Mouse (Mus musculus) gastrocnemius, adult 18-20 months (tissue): ENCODE measurements around the gene Cacna1c. TPM values are rescaled to one million over a fixed set of nuclear protein-coding genes. Genes with fewer than 3 reads are reported as not detected.
A peak's percentile ranks its signal among the peaks of the same experiment; 100 is the strongest.

Experiments used
- DNase-seq: peaks from one replicate; pipeline ENCODE4 v3.0.0; 2021; ENCODE audit warnings: low spot score
- total RNA-seq, 2 experiments: library from RNA; stranded (reverse); gene quantifications; 2 replicates each; pipeline ENCODE4 v1.2.3; 2021

Gene Cacna1c
- total RNA-seq, 2 experiments from 2014 or later = 0.98 to 1.7 TPM

- DNase-seq = no peak
Measured at GRCm38 (mm10) chr6:118932002-118932700, 264.1 kb downstream of the Cacna1c start.

- DNase-seq = no peak
Measured at GRCm38 (mm10) chr6:118926669-118927068, 269.5 kb downstream of the Cacna1c start.

GRCm38 (mm10) chr6:118924426-118924825 is 271.8 kb downstream of the Cacna1c start:
- no peak for DNase-seq

DNA sequence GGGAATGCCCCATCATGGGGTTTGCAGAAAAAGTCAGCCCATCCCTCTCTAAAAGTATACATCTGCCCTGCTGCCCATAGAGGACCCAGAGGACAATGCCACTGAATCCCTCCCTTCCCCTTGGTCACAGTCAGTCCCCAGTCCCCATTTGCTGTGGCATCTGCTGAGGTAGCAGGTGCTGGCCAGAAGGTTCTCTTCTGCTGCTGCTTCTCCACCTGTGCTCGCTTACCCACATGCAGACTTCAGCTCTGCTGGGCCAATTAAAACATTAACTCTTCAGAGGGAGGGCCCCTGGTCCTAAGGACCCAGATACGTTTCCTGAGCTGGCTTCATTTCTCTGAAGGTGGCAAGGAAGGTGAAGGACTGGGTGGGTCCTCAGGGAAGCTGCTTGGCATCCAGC is 272.3 kb downstream of the Cacna1c start:
- DNase-seq = no peak

GRCm38 (mm10) chr6:118923212-118923577 is 273.0 kb downstream of the Cacna1c start:
- DNase-seq = no peak

- peak; percentile 70 for DNase-seq
Measured at GRCm38 (mm10) chr6:118922328-118923211, 273.6 kb downstream of the Cacna1c start.

- no peak for DNase-seq
Measured at GRCm38 (mm10) chr6:118908176-118908575, 288.0 kb downstream of the Cacna1c start.

DNA sequence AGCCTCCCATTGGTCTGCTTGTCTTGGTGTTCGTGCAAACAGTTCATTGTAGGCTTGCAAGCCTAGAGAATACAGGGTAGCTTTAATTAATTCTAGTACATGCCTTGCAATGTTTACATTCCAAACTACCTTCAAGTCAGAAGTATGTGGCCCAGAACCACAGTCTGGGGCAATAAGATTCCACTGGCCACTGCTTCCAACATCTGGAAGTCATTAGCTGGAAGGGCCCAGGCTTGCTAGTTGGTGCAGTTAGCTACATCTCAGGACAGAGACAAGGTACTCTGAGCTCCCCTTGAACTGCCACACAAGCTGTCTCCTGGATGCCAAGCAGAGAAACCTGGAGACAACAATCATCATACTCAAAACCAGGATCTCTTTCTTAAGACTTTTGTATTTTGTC is 288.5 kb downstream of the Cacna1c start:
- DNase-seq = no peak

GRCm38 (mm10) chr6:118906878-118907277 is 289.3 kb downstream of the Cacna1c start:
- no peak for DNase-seq

DNA sequence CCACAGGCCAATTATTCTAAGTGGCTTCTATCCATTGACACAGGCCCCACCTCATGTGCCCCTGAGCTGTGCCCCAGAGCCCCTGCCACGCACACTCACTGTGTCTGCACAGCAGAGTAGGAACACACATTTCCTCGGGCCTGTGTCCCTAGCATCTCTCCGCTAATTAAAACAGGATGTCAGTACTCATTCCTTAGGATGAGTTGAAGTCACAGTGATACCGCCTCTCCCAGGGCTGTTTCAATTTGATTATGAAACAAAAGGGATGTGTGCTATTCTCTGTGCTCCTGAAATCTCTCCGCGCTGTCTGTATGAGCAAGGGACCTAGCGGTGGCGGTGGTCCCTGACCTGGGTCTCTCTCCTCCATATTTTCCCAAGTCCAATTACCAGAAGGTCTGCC is 296.5 kb downstream of the Cacna1c start:
- DNase-seq = no peak

DNA sequence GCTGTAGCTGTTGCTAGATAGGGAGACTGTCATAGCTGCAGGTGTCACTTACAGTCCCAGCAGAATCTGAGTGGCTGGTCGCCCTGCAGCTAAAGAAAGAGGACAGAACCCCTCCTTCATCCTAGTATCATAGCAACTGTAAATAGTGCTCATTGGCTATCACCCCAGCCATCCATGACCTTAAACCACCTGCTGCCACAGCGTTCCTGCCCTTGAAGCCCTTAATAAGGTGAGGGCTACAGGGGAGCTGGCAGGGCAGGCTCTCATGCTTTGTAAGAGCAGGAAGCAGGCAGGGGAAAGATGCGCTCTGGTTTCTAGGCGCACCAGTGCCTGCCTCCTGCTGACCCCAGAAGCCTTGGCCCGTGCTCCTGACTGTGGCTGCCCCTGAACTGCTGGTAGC is 299.1 kb downstream of the Cacna1c start:
- DNase-seq = peak; percentile 27

DNA sequence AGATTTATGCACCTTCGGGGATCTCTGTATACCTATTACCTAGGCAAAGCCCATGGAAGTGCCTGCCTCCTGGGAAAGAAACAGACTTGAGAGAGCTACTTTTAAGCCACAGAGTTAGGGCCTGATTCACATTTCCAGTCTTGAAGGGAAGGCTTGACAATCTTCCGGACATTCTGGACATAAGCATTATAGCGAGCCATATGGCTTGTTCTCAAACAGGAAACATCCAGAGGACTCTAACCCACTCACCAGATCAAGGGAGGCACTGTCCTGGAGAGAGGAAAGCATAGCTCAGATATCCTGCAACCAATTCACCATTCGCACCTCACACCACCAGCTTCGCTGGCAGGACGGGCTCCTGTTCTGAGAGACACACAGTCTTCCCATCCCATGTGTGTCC is 302.2 kb downstream of the Cacna1c start:
- DNase-seq = no peak

DNA sequence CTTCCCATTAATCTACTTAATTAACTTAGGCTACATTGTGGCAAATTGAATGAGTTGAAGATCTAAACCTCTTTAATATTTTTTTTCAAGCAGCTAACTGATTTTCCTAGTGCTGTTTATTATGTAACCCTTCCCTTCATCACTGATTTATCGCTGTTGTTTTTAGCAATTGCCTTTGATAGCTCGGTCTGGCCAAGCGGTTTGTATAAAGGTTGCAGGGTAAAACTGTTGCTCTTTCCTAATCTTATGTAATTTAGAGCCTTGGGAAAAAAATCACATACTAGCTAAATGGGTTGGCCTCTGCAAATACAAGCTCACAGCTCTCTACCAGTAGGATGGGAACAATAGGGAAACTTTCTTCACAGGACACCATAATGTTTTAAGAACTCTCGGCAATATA is 306.8 kb downstream of the Cacna1c start:
- DNase-seq = no peak

- DNase-seq = no peak
Measured at GRCm38 (mm10) chr6:118887032-118887431, 309.2 kb downstream of the Cacna1c start.

DNA sequence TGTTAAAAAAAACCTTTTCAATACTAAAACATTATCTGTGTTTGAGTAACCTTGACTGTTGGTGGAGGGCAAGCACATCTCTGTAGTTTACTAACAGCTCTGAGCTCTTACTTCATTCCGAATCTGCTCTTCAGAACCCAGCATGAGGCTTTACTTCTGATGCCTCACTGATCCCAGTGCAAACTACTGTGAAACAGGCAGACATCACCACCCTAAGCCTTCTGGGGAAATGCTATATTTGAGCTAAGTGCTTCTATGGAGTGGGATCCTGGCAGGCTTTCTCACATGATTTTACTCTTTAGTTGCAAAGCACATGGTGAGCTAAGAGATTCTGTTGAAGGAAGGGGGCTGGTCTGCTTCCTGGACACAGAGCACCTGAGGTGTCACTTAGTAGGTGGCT is 311.3 kb downstream of the Cacna1c start:
- no peak for DNase-seq

- DNase-seq = peak; percentile 11
Measured at GRCm38 (mm10) chr6:118884073-118884551, 312.1 kb downstream of the Cacna1c start.

DNA sequence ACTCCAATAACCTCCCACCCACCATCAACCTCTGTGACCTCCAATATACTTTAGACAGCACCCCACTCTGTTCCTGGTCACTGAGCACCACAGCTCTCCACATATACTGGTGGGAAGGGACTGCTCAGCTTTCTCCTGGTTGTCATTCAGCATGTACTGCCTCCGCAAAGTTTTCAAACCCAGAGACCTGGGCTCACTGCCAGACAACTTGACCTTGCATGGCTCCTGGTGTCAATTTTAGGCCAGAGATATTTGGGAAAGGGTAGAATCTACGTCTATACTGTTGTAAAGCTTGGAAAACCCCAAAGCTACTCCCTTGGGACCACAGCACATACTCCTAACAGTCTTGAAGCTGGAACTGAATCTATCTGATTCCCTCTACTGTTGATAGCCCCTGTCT is 320.0 kb downstream of the Cacna1c start:
- DNase-seq = peak; percentile 36

DNA sequence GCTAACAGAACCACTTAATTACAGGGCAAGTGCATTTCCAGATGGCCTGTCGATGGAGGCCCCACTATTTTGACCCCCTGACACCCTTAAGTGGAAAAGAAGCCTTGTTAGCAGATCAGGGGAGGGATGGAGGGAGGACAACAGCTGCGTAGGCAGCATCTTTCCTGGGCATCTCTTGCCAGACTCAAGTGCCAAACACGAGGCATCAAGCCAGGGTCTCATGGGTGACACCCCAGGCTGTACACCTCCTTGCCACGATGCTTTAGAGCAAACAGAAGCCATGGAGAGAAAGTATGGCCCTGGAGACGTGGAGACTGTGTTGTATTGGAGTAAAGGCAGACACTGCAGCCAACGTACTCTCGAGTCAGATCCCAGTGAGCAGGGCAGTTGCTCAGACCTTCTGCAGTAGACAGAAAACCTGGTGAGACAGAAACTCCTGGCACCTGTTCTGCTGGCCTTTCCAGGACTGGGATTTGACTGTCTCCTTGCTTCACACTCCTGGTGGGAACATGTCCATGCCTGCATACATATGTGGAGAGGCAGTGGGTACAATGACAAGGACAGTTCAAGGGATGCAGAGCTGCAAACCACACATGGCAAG is 325.9 kb downstream of the Cacna1c start:
- DNase-seq = no peak

- DNase-seq = no peak
Measured at GRCm38 (mm10) chr6:118867384-118867783, 328.8 kb downstream of the Cacna1c start.

DNA sequence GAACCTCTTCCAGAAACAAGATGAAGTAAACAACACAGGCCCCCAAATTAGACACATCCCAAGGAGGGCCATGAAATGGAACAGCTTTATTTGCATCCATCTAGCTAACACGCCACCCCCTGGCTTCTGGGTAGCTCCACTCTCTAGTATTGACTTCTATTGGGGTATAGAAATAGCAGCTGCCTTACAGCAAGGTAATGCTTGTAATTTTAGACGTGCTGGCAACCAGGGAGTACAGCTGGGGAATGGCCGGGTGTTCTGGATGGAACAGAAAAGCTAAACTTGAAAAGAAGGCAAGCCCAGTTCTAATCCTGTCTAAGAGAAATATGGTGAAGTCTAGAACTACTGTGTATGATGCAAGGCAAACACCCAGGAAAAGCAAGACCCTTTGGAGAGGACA is 329.3 kb downstream of the Cacna1c start:
- peak; percentile 16 for DNase-seq

DNA sequence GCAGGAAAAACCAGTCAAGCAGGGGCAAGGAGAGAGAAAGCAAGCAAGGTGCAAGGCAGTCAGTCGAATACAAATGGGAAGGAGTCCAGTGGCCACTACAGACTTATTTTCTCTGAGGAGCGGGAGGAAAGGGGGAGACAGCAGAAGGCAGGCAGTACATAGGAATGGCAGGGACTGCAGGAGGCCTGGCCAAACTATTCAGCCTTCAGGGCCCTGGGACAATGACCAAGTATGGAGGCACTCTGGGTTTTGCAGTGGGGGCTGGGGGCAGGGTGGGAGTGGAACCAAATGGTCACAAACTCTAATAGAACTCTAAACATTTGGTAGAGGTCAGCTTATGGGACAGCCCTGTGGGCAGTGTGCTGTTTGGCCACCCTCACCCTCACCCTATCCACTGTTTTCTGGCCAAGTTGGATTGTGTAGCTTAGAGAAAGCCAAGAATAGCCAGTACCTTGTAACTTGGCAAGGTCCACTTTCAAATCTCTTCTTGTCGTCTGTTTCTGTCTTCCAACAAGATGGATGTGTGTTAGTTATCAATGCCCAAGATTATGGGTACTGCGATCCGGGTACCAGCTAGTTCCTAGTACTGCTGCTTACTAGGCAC is 330.3 kb downstream of the Cacna1c start:
- DNase-seq = peak; percentile 13
